Mouse (Mus musculus) Patski (cell line): ENCODE data around the gene Ncor2. TPM values are rescaled to one million over a fixed set of nuclear protein-coding genes. Genes with fewer than 3 reads are reported as not detected.

Experiments used
- ATAC-seq: fragments of 100-300 bp; one replicate; pipeline ENCODE4 v1.8.0; 2021
- CTCF ChIA-PET: fragments of 350-600 bp; sonication (Branson Sonifier 250); formaldehyde crosslinking; loops from one replicate; lab custom pipeline; 2022; ENCODE audit warnings: inconsistent platforms; lab: Charles Lee
- POLR2A ChIA-PET: fragments of 350-600 bp; sonication (Branson Sonifier 250); formaldehyde crosslinking; loops from one replicate; lab custom pipeline; 2022; ENCODE audit warnings: antibody characterized with exemption, inconsistent platforms; lab: Charles Lee
- DNase-seq: peaks from one replicate; pipeline ENCODE4 v3.0.0-alpha.2; 2011; ENCODE audit warnings: low read depth, low spot score
- H3K27me3 ChIP-seq: fragments of 371-371 bp; one replicate; pipeline ENCODE4 v1.5.1; 2021
- CTCF ChIP-seq: fragments of 100-300 bp; IDR thresholded peaks from one replicate; pipeline ENCODE4 v1.5.1; 2021
- in situ Hi-C: fragments of 300-500 bp; cut with MboI; formaldehyde crosslinking; loops from 3 replicates; pipeline ENCODE4 v1.11.1; 2018; ENCODE audit warnings: low pct_unique_long_range_greater_than_20kb, mixed read lengths
- polyA plus RNA-seq: library from polyadenylated mRNA; unstranded; gene quantifications from one replicate; pipeline ENCODE4 v1.2.3, GENCODE M21; 2021

Gene Ncor2
- polyA plus RNA-seq, 1 experiment from 2014 or later = 98.6 TPM

DNA sequence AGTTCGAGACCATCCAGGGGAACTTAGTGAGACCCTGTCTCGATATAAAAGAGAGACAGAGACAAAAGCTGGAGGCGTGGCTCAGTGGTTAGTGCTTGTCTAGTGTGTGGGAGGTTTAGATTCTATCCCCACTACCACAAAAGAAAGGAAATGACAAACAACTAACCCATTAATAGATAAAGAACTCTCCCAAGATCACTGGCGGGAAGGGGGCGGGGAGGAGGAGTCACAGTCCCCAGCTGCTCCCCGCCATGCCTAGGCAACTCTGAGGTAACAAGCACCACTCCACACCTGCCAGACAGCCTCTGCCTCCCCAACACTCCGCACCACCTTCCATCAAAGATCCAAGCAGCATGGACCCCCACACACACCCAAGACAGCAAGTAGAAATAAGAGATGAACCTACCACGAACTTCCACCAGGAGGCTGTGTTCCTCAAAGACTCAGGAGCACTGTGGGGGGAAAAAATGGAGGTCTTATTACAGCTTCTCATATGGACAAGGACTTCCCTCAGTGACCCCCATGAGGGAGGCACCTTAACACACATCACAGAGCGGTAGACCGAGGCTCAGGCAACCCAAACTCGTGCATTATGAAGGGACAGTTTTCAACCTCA is 25.7 kb downstream of the Ncor2 start:
- DNase-seq = no peak
- H3K27me3 ChIP-seq = no peaks in the 10 kb centered on the region
- CTCF ChIA-PET = interaction anchor here (0.7 to 3.9 kb wide), 2 partner anchors 11 to 25 kb away, joined by 3 to 14 read pairs; no protein-coding TSS in a partner anchor
- no peak for TF ChIP-seq CTCF
- no peak for ATAC-seq
- in situ Hi-C loops = no loop called here
- POLR2A ChIA-PET = interaction anchor here (0.7 kb wide), 1 partner anchor 33 kb away, joined by 4 read pairs; no protein-coding TSS in a partner anchor

DNA sequence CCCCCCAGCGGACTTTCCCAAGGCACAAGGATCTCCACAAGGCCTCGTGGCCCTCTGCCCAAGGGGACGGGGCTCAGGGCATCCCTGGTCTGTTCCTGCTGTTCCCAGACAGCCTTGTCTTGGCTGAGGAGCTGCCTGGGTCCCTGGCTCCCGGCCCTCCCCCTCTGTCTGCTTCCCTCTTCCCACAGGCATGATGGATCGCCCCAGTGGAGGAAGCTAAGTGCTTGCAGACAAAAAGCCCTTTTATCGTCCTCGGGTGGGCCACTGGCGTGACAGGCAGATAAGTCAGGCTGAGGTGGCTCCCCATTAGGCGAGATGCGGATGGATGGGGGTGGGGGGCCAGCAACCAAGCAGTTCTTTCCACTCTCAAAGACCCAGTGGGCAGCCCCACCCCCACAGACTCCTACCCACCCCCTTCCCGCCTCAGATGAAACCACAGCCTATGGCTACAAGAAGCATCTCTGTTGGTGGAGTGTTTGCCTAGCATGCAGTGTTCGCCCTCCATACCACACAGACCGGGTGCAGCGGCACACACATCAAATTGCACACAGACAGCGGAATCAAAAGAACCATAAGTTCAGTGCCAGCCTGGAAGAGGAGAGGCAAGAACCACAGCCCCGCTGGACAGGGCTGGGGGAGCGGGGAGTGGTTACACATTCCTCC is 27.0 kb downstream of the Ncor2 start:
- ChIA-PET POLR2A (interaction anchor here (0.5 kb wide), 1 partner anchor 209 kb away, joined by 3 read pairs; no protein-coding TSS in a partner anchor), CTCF (no interaction called here)
- DNase-seq = no peak

DNA sequence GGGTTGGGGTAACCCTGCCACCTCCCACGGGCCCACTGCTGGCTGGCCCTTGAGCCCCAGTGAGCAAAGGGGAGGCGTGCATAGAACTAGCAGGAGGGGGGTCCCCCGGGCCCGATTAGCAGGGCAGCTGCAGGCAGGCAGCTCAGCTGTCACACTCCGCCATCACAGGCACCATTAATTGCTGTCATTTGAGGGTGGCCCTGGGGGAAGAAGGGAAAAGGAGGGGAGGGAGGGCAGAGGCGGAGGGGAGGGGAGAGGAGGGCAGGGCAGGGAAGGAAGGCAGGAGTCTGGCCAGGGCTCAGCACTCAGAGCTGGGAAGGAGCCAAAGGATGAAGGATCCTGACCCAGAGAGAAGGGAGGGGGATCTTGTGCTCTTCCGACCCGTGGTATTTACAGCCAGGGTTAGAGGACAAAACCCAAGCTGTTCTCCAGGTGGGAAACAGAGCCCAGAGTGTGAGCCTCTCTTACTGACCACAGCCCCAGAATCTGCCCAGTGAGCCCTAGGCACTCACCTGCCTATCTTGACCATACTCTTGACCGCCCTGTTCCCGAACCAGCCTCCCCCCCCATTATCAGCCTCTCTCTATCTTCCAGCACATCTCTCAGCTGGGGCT is 28.0 kb downstream of the Ncor2 start:
- DNase-seq (no peak), ATAC-seq (no peak)
- POLR2A ChIA-PET = no interaction called here
- CTCF ChIA-PET = interaction anchor here (0.8 to 1.4 kb wide), 2 partner anchors 10 to 26 kb away, joined by 3 read pairs; no protein-coding TSS in a partner anchor
- H3K27me3 ChIP-seq = no peaks in the 10 kb centered on the region
- no peak for TF ChIP-seq CTCF
- in situ Hi-C loops = no loop called here

More for the DNA sequence above, 27.0 kb downstream of the Ncor2 start:
- TF ChIP-seq CTCF = no peak
- no peaks in the 10 kb centered on the region for H3K27me3 ChIP-seq
- in situ Hi-C loops = no loop called here
- ATAC-seq = peak; percentile 23

DNA sequence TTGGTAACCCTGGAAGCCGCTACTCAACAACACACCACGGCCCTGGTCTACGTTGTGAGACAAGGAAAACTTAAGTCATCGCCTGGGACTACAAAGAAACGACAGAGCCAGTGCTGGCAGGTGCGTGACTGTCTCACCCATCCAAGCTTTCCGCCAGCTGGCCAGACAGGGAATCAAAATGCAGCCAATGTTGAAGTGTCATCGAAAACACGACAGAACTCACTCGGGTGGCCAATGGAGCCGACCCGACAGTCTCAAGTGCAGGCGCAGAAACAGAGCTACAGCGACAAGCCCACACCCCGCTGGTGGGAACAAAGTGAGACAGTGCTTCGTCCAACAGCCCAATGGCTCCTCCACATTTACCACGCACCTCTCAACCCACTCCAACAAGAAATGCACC is 29.9 kb downstream of the Ncor2 start:
- no peak for DNase-seq
- CTCF ChIA-PET = no interaction called here
- in situ Hi-C loops = no loop called here
- POLR2A ChIA-PET = interaction anchor here (1.0 kb wide), 1 partner anchor 9 kb away, joined by 7 read pairs; no protein-coding TSS in a partner anchor
- H3K27me3 ChIP-seq = no peaks in the 10 kb centered on the region
- ATAC-seq = no peak
- no peak for TF ChIP-seq CTCF

DNA sequence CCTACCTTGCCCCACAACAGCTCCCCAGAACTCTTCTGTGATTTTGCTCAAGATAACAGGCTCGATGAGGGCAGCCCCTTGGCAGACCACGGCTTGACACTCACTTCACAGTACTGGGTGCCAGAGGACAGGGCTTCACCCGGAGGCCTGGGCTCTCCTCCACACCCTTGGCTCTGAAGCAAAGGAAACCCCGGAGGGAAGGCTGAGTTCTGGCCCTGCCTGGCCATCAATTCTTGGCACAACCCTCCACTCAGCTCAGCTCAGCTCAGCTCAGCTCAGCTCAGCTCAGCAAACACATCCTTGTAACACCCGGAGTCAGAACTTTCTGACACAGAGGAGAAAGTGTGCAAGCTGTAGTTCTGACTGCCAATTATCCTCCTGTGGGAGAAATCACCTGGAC is 30.3 kb downstream of the Ncor2 start:
- ChIA-PET CTCF (interaction anchor here (2.1 kb wide), 1 partner anchor 14 kb away, joined by 6 read pairs; no protein-coding TSS in a partner anchor), POLR2A (interaction anchor here (1.0 kb wide), 1 partner anchor 9 kb away, joined by 7 read pairs; no protein-coding TSS in a partner anchor)
- TF ChIP-seq CTCF = no peak
- no peak for DNase-seq
- ATAC-seq = no peak
- in situ Hi-C loops = no loop called here
- no peaks in the 10 kb centered on the region for H3K27me3 ChIP-seq

DNA sequence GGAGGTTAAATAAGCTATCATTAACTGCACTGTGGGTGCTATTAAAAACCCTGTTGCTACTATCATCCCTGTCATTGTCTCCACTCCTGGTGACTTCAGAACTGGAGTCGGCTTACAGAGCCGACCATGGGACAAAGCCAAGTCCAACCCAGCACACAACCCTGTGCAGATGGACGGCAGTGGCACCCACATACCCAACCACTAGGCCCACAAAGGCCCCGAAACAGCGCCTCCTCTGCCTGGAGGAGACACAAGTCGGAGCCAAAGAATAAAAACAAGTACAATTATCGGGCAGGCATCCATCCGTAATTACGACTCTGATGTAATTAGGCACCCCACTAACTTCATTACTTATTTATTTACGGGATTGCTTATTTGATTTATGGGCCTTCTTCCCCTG is 30.8 kb downstream of the Ncor2 start:
- in situ Hi-C loops = no loop called here
- POLR2A ChIA-PET = interaction anchor here (0.5 kb wide), 1 partner anchor 9 kb away, joined by 3 read pairs; no protein-coding TSS in a partner anchor
- TF ChIP-seq CTCF = no peak
- H3K27me3 ChIP-seq = no peaks in the 10 kb centered on the region
- CTCF ChIA-PET = interaction anchor here (2.1 kb wide), 1 partner anchor 13 kb away, joined by 6 read pairs; no protein-coding TSS in a partner anchor
- ATAC-seq = no peak
- no peak for DNase-seq

DNA sequence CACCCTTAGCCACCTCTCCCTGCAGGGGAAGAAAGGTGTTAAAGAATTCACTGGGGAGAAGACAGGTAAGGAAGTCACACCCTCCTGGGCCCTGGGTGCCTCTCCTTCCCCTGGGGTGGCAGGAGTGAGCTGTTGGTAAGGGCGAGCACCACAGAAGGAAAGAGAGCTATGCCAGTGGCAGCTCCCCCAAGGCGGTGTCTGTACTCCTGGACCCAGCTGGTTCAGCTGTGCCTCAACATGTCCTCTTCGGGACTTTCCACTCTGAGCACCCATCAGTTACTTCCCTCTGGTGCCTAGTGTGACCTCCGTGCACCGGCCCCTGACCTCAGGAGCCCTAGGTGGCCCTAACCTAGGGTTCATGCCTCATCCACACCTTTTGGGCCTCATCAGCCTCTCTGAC is 31.9 kb downstream of the Ncor2 start:
- H3K27me3 ChIP-seq = no peaks in the 10 kb centered on the region
- DNase-seq (no peak), ATAC-seq (no peak)
- TF ChIP-seq CTCF = no peak
- in situ Hi-C loops = no loop called here
- ChIA-PET CTCF (interaction anchor here (0.9 to 2.1 kb wide), 5 partner anchors 12 to 56 kb away, joined by 3 to 6 read pairs (median 4); no protein-coding TSS in a partner anchor), POLR2A (interaction anchor here (0.6 kb wide), 1 partner anchor 799 kb away, joined by 3 read pairs; no protein-coding TSS in a partner anchor)

DNA sequence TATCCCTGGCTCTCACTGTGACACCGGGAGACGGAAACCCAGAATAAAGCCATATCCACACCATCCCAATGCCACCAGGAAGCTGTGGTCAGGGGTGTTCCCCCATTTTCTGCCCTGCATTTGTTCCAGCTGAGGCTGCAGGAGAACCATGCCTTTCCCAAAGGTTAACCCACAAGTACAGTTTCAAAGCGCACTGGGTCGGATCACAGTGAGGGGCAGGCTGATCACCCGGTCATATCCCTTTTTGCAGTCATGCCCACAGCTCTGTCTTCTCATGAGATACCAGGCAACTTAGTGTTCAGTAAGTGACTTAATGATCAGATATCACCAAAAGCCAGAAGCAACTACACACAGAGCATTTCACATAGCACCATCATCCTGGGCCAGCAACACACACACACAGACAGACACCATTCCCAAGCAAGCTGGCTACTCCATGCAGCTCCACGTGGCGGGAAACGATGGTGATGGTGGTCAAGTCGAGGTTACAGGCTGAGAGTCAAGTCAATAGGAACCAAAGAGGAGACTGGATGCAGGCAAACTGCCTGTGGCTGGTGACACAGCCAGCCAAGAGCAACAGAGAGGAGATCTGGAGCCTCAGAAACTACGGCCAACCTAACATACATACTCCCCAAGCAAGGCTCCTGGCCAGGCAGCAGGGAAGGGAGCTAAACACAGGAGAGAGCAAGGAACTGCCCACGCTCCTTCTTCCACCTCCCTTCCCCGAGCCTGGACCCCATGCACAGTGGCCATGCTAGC is 35.7 kb downstream of the Ncor2 start:
- DNase-seq = no peak
- no peak for TF ChIP-seq CTCF
- POLR2A ChIA-PET = interaction anchor here (0.5 kb wide), 1 partner anchor 27 kb away, joined by 3 read pairs; no protein-coding TSS in a partner anchor
- ATAC-seq = no peak
- no peaks in the 10 kb centered on the region for H3K27me3 ChIP-seq
- in situ Hi-C loops = no loop called here
- CTCF ChIA-PET = interaction anchor here (3.8 kb wide), 1 partner anchor 11 kb away, joined by 14 read pairs; no protein-coding TSS in a partner anchor

DNA sequence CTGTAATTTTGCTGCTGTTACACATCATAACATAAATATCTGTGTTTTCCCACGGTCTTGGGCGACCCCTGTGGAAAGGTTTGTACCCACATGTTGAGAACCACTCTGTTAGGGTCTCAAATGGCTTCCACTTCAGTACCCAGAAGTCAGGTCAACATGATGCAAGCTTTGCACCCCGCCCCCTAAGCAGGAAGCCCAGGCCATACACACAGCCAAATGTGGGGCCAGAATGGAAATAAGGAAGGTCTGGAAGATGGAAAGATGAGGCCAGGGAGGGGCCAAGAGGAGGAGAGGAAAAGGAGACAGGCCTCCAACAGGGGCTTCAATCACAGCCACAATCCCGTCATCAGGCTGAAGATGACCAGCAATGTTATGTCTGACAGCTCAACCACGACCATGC is 37.1 kb downstream of the Ncor2 start:
- POLR2A ChIA-PET = no interaction called here
- DNase-seq (no peak), ATAC-seq (no peak)

More for the DNA sequence above, 37.1 kb downstream of the Ncor2 start:
- no peak for TF ChIP-seq CTCF
- CTCF ChIA-PET = interaction anchor here (1.4 to 3.8 kb wide), 2 partner anchors 9 to 13 kb away, joined by 3 to 14 read pairs; no protein-coding TSS in a partner anchor
- in situ Hi-C loops = no loop called here
- H3K27me3 ChIP-seq = no peaks in the 10 kb centered on the region
